Mouse (Mus musculus): ENCODE results near the gene Tead1.

DNA sequence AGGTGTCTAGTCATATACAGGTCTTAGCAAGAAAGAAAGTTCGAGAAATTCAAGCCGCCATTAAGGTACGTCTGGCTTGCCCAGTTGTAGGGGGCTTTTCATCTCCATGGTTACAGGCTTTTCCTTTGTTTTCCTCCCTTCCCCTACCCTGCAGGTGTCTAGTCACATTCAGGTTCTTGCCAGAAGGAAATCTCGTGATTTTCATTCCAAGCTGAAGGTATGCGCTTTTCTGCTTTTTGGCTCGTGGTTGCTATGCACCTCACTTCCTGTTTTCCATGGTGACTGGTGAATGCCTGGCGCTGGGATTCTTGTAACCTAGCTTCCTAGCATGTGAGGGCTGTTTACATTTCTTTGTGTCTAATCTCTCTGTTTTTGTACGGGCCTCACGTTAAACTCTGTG, 162.8 kb downstream of the Tead1 start:
- TF ChIP-seq CTCF (IDR thresholded peaks at IDR 0.05; ENCODE audit: control insufficient read depth, insufficient read depth, insufficient read length) (no peak), MYOD1 (IDR thresholded peaks at IDR 0.05; ENCODE audit: control insufficient read depth, insufficient read length, low read depth) (no peak), USF1 (IDR thresholded peaks at IDR 0.05; ENCODE audit: low read depth) (no peak)

Data from C2C12 (cell line).